Mouse (Mus musculus) hindbrain, embryonic 15.5 days (tissue): ENCODE results near the gene Gata5. TPM values are rescaled to one million over a fixed set of nuclear protein-coding genes. Genes with fewer than 3 reads are reported as not detected.

Experiments
- ATAC-seq: fragments of 200-750 bp; cut with Nextera tagmentation; 2 replicates; pipeline ENCODE4 v1.8.0; 2017; ENCODE audit warnings: low read depth, moderate number of reproducible peaks, moderate TSS enrichment; ENCODE audit not compliant: low FRiP score
- H3K27ac ChIP-seq: fragments of 300-500 bp; sonication (generic); replicated peaks from 2 replicates; pipeline ENCODE4 v1.5.1; 2015; ENCODE audit warnings: mild to moderate bottlenecking, inconsistent platforms
- H3K27me3 ChIP-seq: fragments of 300-500 bp; sonication (generic); 2 replicates; pipeline ENCODE4 v1.6.1; 2015; ENCODE audit warnings: control low read depth, inconsistent platforms
- H3K36me3 ChIP-seq: fragments of 300-500 bp; sonication (generic); 2 replicates; pipeline ENCODE4 v1.6.1; 2015; ENCODE audit warnings: control low read depth, inconsistent platforms
- H3K4me1 ChIP-seq: fragments of 300-500 bp; sonication (generic); replicated peaks from 2 replicates; pipeline ENCODE4 v1.6.1; 2015; ENCODE audit warnings: control low read depth, inconsistent platforms
- H3K4me2 ChIP-seq: fragments of 300-500 bp; sonication (generic); 2 replicates; pipeline ENCODE4 v1.6.1; 2015; ENCODE audit warnings: moderate library complexity, mild to moderate bottlenecking, inconsistent platforms
- H3K4me3 ChIP-seq: fragments of 300-500 bp; sonication (generic); 2 replicates; pipeline ENCODE4 v1.5.1; 2015; ENCODE audit warnings: mild to moderate bottlenecking, inconsistent platforms
- H3K9ac ChIP-seq: fragments of 300-500 bp; sonication (generic); 2 replicates; pipeline ENCODE4 v1.6.1; 2015; ENCODE audit warnings: inconsistent platforms
- H3K9me3 ChIP-seq: fragments of 300-500 bp; sonication (generic); 2 replicates; pipeline ENCODE4 v1.6.1; 2016; ENCODE audit warnings: control low read depth, inconsistent platforms
- WGBS: fragments of 180-500 bp; shearing (Covaris S2); methylation state at CpG from one replicate; pipeline ENCODE4 v1.1.7; 2015; 5-methylcytosine and 5-hydroxymethylcytosine counted together
- polyA plus RNA-seq: library from polyadenylated mRNA; unstranded; fragments of >200 nt; fragmentation: Nextera tagmentation; extraction: Ambion mirVana; gene quantifications from 2 replicates; pipeline ENCODE4 v1.2.1, GENCODE M21; 2015

The Gata5 gene
- polyA plus RNA-seq, 1 experiment from 2014 or later = not detected

GRCm38 (mm10) chr2:180306009-180306408 lies 28.5 kb downstream of the Gata5 start:
- Histone ChIP-seq H3K9ac (no peak overlapping the region), H3K4me3 (no peak overlapping the region), H3K36me3 (no peaks in the 10 kb centered on the region), H3K4me2 (no peak overlapping the region), H3K27me3 (no peaks in the 10 kb centered on the region), H3K9me3 (no peaks in the 10 kb centered on the region), H3K27ac (no peak overlapping the region), H3K4me1 (no peaks in the 10 kb centered on the region)
- no peak for ATAC-seq
- 78% methylated on average over 2 of the region's 2 CpGs for WGBS

GRCm38 (mm10) chr2:180305490-180305889 lies 29.0 kb downstream of the Gata5 start:
- no peak overlapping the region for H3K9ac ChIP-seq
- H3K36me3 ChIP-seq = no peaks in the 10 kb centered on the region
- H3K9me3 ChIP-seq = no peaks in the 10 kb centered on the region
- H3K4me1 ChIP-seq = no peaks in the 10 kb centered on the region
- H3K27me3 ChIP-seq = no peaks in the 10 kb centered on the region
- H3K4me3 ChIP-seq = no peak overlapping the region
- no peak for ATAC-seq
- H3K4me2 ChIP-seq = no peak overlapping the region
- H3K27ac ChIP-seq = no peak overlapping the region
- 87% methylated on average over 3 of the region's 3 CpGs for WGBS

GRCm38 (mm10) chr2:180304554-180304953 lies 29.9 kb downstream of the Gata5 start:
- ATAC-seq = no peak
- Histone ChIP-seq H3K4me1 (no peaks in the 10 kb centered on the region), H3K27me3 (no peaks in the 10 kb centered on the region), H3K36me3 (no peaks in the 10 kb centered on the region), H3K9ac (no peak overlapping the region), H3K4me3 (no peak overlapping the region), H3K4me2 (no peak overlapping the region), H3K27ac (no peak overlapping the region), H3K9me3 (no peaks in the 10 kb centered on the region)
- WGBS = 58% methylated on average over 4 of the region's 4 CpGs

GRCm38 (mm10) chr2:180303468-180303867 lies 31.0 kb downstream of the Gata5 start:
- H3K9me3 ChIP-seq = no peaks in the 10 kb centered on the region
- no peak for ATAC-seq
- no peak overlapping the region for H3K4me2 ChIP-seq
- no peak overlapping the region for H3K9ac ChIP-seq
- H3K27ac ChIP-seq = no peak overlapping the region
- H3K36me3 ChIP-seq = no peaks in the 10 kb centered on the region
- H3K4me3 ChIP-seq = no peak overlapping the region
- H3K27me3 ChIP-seq = no peaks in the 10 kb centered on the region
- 91% methylated on average over 12 of the region's 12 CpGs for WGBS
- H3K4me1 ChIP-seq = no peaks in the 10 kb centered on the region

DNA sequence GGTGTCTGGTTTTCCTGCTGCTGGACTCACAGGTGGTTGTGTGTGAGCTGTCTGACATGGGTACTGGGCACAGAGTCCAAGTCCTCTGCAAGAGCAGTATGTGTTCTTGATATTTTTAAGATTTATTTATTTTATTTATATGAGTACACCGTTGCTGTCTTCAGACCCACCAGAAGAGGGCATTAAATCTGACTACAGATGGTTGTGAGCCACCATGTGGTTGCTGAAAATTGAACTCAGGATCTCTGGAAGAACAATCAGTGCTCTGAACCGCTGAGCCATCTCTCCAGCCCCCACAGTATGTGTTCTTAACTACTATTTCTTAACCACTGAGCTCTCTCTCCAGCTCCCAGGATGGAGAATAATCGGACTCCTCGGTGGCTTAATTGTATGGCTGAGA lies 32.3 kb downstream of the Gata5 start:
- Histone ChIP-seq H3K4me1 (no peaks in the 10 kb centered on the region), H3K27ac (no peak overlapping the region)
- no peak for ATAC-seq

DNA sequence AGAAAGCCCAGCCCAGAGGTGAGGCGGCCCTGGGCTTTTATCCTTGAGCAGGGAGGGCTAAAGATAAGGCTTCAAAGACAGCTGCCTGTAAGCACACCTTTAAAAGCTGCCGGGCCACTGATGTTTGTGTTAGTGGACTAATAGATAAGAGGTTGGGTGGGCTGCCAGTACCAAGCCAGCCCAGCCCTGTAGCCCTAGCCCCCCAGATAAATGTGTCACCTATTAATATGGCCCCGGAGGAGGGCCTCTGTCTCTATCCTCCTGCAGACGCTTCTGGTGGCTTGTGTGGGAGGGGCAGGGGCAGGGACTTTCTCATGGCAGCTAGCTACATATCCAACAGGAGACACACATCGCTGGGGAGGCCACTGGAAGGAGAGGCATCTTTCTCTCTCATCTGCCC lies 33.7 kb downstream of the Gata5 start:
- WGBS = 62% methylated on average over 5 of the region's 5 CpGs

More for the DNA sequence above, 32.3 kb downstream of the Gata5 start:
- Histone ChIP-seq H3K27me3 (no peaks in the 10 kb centered on the region), H3K36me3 (no peaks in the 10 kb centered on the region), H3K9me3 (no peaks in the 10 kb centered on the region), H3K4me3 (no peak overlapping the region), H3K9ac (no peak overlapping the region), H3K4me2 (no peak overlapping the region)
- WGBS = 81% methylated on average over 4 of the region's 4 CpGs

GRCm38 (mm10) chr2:180300252-180300651 lies 34.2 kb downstream of the Gata5 start:
- 82% methylated on average over 2 of the region's 2 CpGs for WGBS
- no peak for ATAC-seq

More for the DNA sequence above, 33.7 kb downstream of the Gata5 start:
- ATAC-seq = no peak
- Histone ChIP-seq H3K4me1 (no peaks in the 10 kb centered on the region), H3K4me2 (no peak overlapping the region), H3K27me3 (no peaks in the 10 kb centered on the region), H3K4me3 (no peak overlapping the region), H3K27ac (no peak overlapping the region), H3K9ac (no peak overlapping the region), H3K36me3 (no peaks in the 10 kb centered on the region), H3K9me3 (no peaks in the 10 kb centered on the region)

GRCm38 (mm10) chr2:180292906-180293305 lies 41.6 kb downstream of the Gata5 start:
- WGBS = 77% methylated on average over 8 of the region's 8 CpGs
- no peaks in the 10 kb centered on the region for H3K4me1 ChIP-seq

More at GRCm38 (mm10) chr2:180300252-180300651, 34.2 kb downstream of the Gata5 start:
- no peak overlapping the region for H3K4me2 ChIP-seq
- H3K9ac ChIP-seq = no peak overlapping the region
- H3K36me3 ChIP-seq = no peaks in the 10 kb centered on the region
- no peaks in the 10 kb centered on the region for H3K27me3 ChIP-seq
- no peak overlapping the region for H3K27ac ChIP-seq
- no peaks in the 10 kb centered on the region for H3K9me3 ChIP-seq
- no peaks in the 10 kb centered on the region for H3K4me1 ChIP-seq
- no peak overlapping the region for H3K4me3 ChIP-seq

DNA sequence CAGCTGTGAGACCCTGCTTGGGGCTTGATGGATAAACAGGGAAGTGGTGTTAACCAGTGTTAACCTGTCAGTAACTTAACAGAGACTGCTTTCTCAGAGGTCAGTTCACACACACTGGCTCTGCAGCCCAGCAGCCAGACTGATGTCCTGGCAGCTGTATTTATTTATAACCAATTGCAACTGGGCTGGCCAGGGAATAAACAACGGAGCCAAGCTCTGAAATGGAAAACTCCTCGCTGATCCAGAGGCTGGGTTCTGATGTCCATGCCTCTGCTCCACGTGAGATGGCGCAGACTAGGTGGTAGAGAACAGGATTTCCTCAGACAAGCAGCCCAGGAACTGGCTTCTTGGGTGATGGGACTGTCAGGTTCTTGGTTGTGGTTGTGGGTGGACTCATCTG lies 42.5 kb downstream of the Gata5 start:
- WGBS = 77% methylated on average over 4 of the region's 4 CpGs
- no peaks in the 10 kb centered on the region for H3K9me3 ChIP-seq
- H3K9ac ChIP-seq = no peak overlapping the region
- H3K4me1 ChIP-seq = no peaks in the 10 kb centered on the region
- no peaks in the 10 kb centered on the region for H3K27me3 ChIP-seq
- no peak for ATAC-seq
- no peaks in the 10 kb centered on the region for H3K36me3 ChIP-seq
- no peak overlapping the region for H3K4me2 ChIP-seq
- H3K4me3 ChIP-seq = no peak overlapping the region
- H3K27ac ChIP-seq = no peak overlapping the region

More at GRCm38 (mm10) chr2:180292906-180293305, 41.6 kb downstream of the Gata5 start:
- H3K9ac ChIP-seq = no peak overlapping the region
- no peaks in the 10 kb centered on the region for H3K9me3 ChIP-seq
- H3K36me3 ChIP-seq = no peaks in the 10 kb centered on the region
- ATAC-seq = no peak
- no peaks in the 10 kb centered on the region for H3K27me3 ChIP-seq
- no peak overlapping the region for H3K27ac ChIP-seq
- H3K4me2 ChIP-seq = no peak overlapping the region
- H3K4me3 ChIP-seq = no peak overlapping the region

DNA sequence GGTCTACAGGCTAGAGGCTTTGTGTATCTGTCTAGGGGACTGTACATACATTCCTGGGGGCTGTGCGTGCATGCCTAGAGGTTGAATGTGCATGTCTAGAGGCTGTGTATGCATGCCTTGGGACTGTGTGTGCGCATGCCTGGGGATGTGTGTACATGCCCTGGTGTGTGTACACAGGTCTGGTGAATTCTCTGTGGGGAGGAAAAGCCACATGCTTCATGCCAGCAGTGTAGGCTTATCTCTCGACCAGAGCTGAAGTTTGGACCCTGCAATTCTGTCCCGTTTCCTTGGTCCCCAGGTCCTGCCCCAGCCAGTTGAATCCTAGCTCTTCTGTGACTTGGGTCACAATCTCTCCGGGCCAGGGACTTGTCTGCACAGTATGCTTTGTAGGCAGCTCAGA lies 42.9 kb downstream of the Gata5 start:
- H3K4me1 ChIP-seq = no peaks in the 10 kb centered on the region
- H3K36me3 ChIP-seq = no peaks in the 10 kb centered on the region
- no peaks in the 10 kb centered on the region for H3K9me3 ChIP-seq
- H3K27ac ChIP-seq = no peak overlapping the region
- H3K27me3 ChIP-seq = no peaks in the 10 kb centered on the region
- H3K9ac ChIP-seq = no peak overlapping the region
- H3K4me3 ChIP-seq = no peak overlapping the region
- no peak overlapping the region for H3K4me2 ChIP-seq
- WGBS = 86% methylated on average over 5 of the region's 5 CpGs
- no peak for ATAC-seq

DNA sequence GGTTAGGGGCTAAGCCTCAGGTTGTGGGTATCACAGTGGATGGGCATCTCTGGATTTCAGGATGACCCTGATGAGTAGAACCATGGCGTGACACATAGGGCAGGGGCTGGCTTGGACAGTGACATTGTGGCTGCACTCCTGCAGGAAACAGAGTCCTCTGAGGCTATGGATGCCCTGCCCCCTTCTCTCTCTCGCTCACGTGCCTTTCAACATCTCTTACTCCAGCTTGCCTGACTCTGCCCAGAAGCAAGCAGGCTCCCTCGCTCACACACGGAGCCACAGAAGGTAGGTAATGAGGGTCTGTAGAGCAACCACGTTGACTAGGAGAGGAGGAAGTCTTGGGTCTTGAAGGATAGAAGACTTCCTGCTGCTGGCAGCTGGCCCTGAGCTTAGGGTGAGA lies 44.0 kb downstream of the Gata5 start:
- no peak overlapping the region for H3K4me3 ChIP-seq
- ATAC-seq = no peak
- WGBS = 74% methylated on average over 6 of the region's 6 CpGs
- no peaks in the 10 kb centered on the region for H3K27me3 ChIP-seq
- no peak overlapping the region for H3K27ac ChIP-seq
- H3K4me2 ChIP-seq = no peak overlapping the region
- no peak overlapping the region for H3K9ac ChIP-seq
- no peaks in the 10 kb centered on the region for H3K36me3 ChIP-seq
- H3K9me3 ChIP-seq = no peaks in the 10 kb centered on the region
- H3K4me1 ChIP-seq = no peaks in the 10 kb centered on the region

- ATAC-seq = no peak
- Histone ChIP-seq H3K9ac (no peak within 1 kb of the TSS), H3K9me3 (no peaks in the 10 kb centered on the region), H3K4me2 (no peak within 1 kb of the TSS), H3K27ac (no peak within 1 kb of the TSS), H3K27me3 (no peaks in the 10 kb centered on the region), H3K4me1 (no peaks in the 10 kb centered on the region), H3K4me3 (no peak within 1 kb of the TSS), H3K36me3 (no peaks in the 10 kb centered on the region)
- 54% methylated on average over 16 of the region's 16 CpGs for WGBS
Observed at GRCm38 (mm10) chr2:180289440-180290108, 44.9 kb downstream of the Gata5 start, which contains the start of gene Rbbp8nl. TSS of gene Rbbp8nl (minus strand) at chr2:180289879.

DNA sequence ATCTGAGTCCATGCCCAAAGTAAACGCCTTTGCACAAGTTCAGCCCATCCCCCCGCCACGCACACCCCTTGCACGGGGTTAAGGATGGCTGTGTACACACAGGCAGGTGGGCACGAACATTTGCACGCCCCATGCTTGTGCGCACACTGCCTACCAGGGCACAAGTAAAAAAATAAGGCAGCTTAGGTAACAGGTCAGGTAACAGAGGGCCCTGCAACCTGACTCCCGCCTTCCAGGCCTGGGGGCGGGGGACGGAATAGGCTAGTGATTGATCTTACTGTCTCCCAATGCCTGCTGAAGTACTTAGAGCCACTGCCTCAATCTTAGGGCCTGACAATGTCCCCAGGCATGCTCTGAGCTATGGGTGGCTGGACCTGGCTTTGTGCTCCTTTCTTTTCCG lies 45.5 kb downstream of the Gata5 start:
- Histone ChIP-seq H3K27ac (no peak overlapping the region), H3K27me3 (no peaks in the 10 kb centered on the region), H3K4me2 (no peak overlapping the region), H3K9ac (no peak overlapping the region), H3K9me3 (no peaks in the 10 kb centered on the region), H3K36me3 (no peaks in the 10 kb centered on the region), H3K4me3 (no peak overlapping the region), H3K4me1 (no peaks in the 10 kb centered on the region)
- 62% methylated on average over 11 of the region's 11 CpGs for WGBS
- no peak for ATAC-seq
